Mouse (Mus musculus): ENCODE data around the gene Foxo4.

DNA sequence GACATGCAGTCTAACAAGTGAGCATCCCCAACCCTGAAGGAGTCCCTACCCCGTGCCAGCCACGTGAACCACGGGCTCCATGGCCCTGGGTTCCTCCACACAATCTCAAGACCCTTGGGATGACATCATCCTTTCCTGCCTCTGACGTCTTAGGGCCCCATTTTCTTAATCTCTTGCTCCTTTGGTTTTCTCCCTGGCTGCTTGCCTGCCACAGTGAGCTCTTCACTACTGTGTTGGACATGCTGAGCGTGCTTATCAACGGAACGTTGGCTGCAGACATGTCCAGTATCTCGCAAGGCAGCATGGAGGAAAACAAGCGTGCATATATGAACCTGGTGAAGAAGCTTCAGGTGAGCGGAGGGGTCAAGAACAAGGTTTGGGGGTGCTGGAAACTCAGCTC, 35.8 kb downstream of the Foxo4 start:
- no peak for TF ChIP-seq TCF3 (IDR thresholded peaks at IDR 0.05; ENCODE audit: insufficient read length, low read depth)
- TF ChIP-seq POLR2A (IDR thresholded peaks at IDR 0.05; ENCODE audit: insufficient read length, low read depth) = no peak
- no peak for TF ChIP-seq E2F4 (IDR thresholded peaks at IDR 0.05; ENCODE audit: insufficient read depth)
- no peak for TF ChIP-seq MYOD1 (IDR thresholded peaks at IDR 0.05; ENCODE audit: control insufficient read depth in 1 of 3, insufficient read length in 2 of 3, low read depth in 2 of 3)
- TF ChIP-seq POLR2AphosphoS2 (IDR thresholded peaks at IDR 0.05; ENCODE audit: insufficient read length, low read depth) = no peak
- no peak for TF ChIP-seq USF1 (IDR thresholded peaks at IDR 0.05; ENCODE audit: low read depth)
- no peak for TF ChIP-seq TCF12 (IDR thresholded peaks at IDR 0.05; ENCODE audit: insufficient read depth, poor library complexity, severe bottlenecking)
